Mouse (Mus musculus) urinary bladder, adult 2 months (tissue): ENCODE results near the gene Ostf1. TPM values are rescaled to one million over a fixed set of nuclear protein-coding genes. Genes with fewer than 3 reads are reported as not detected.

Experiments
- DNase-seq: peaks from one replicate; pipeline ENCODE4 v3.0.0; 2022; ENCODE audit warnings: low spot score
- polyA plus RNA-seq: library from polyadenylated mRNA; depleted of rRNA; stranded (reverse); fragments of >200 nt; gene quantifications from 2 replicates; pipeline ENCODE4 v1.2.3, GENCODE M21; 2012; rRNA removed

The Ostf1 gene
- polyA plus RNA-seq, 1 experiment, result 103 TPM

- no peak for DNase-seq
Measured at GRCm38 (mm10) chr19:18568828-18569430, 62.7 kb downstream of the Ostf1 start.

DNA sequence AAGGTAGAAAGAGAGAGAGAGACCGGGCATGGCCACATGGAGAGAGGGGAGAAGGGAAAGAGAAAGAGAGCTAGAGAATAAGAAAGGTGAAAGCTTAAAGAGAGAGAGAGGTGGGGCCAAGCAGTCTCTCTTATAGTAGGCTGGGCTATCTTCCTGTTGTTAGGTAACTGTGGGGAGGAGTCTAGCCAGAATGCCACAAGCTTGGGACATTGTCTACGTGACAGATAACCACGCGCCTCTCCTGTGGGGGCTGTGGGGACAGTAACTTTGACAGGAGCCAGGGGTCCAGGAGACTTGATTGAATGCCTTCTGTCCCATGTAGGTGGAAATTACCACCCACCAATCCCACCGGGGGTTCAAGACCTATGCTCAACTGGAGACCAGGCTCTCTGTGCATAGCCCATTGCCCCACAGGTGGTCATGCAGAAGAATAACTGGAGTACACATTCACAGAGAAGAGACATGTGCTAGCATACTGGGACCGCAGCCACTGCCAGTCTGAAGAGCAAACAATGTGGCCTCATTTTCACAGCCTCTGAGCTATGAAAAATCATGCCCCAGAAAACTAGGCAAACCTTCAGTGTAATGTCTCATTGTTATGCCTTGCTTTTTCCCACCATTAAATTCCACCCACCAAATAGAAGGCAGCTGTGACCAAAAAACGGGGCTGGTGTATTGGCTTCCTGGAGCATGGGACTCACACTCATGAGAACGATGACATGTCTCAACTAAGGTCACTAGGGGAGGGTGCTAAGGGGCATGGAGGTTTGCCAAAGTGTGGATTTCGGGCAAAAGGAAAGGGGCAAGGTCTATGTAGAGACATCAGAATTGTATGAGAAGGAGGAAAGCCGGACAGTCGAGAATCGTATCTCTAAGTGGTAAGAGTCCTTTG lies 63.4 kb downstream of the Ostf1 start:
- no peak for DNase-seq

- DNase-seq, result no peak
Measured at GRCm38 (mm10) chr19:18567501-18567900, 64.1 kb downstream of the Ostf1 start.

GRCm38 (mm10) chr19:18557708-18558107 lies 73.9 kb downstream of the Ostf1 start:
- DNase-seq, result no peak

DNA sequence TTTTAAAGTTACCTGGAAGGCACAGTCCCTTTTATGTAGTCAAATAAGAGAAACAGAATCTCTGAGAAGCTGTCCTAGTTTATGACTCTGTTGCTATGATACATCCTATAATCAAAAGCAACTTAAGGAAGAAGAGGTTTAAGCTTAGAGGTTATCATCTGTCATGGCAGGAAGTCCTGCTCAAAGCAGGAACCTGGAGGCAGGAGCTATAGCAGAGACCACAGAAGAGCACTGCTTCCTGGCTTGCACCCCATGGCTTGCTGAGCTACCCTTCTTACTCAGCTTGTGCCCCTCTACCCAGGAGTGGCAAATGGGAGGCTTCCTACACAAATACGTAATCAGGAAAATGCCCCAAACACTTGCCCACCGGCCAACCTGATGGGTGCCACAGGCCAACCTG lies 76.0 kb downstream of the Ostf1 start:
- DNase-seq, result no peak

GRCm38 (mm10) chr19:18548668-18549067 lies 83.0 kb downstream of the Ostf1 start:
- DNase-seq, result no peak

Other genes with a start within 250 kb of the Ostf1 start
- 12.6 and 14.7 TPM in 2 replicates for gene Nmrk1, start 127 bp upstream of the Ostf1 start, polyA plus RNA-seq
- 9.8 and 10.1 TPM in 2 replicates for gene Carnmt1, start 38.9 kb upstream of the Ostf1 start, polyA plus RNA-seq
- gene D030056L22Rik, start 81.4 kb upstream of the Ostf1 start, polyA plus RNA-seq, result 15.6 and 21.1 TPM in 2 replicates
- gene Trpm6, start 118.2 kb upstream of the Ostf1 start, polyA plus RNA-seq, result 0.18 and 0.19 TPM in 2 replicates